Mouse (Mus musculus): ENCODE measurements around the gene Mrps23. TPM values are rescaled to one million over a fixed set of nuclear protein-coding genes. Genes with fewer than 3 reads are reported as not detected.

The Mrps23 gene
- polyA plus RNA-seq (2012; ENCODE audit: low replicate concordance): 57.8 and 120 TPM in 2 replicates

GRCm38 (mm10) chr11:88203712-88204532, at the start of gene Mrps23:
Gene Mrps23 (plus strand): TSS chr11:88204388.

Other genes with a start within 250 kb of the Mrps23 start
- 19.0 and 28.2 TPM in 2 replicates for gene Dynll2, start 216.9 kb upstream of the Mrps23 start, polyA plus RNA-seq (2012; ENCODE audit: low replicate concordance)
- 170 and 245 TPM in 2 replicates for gene Srsf1, start 157.0 kb upstream of the Mrps23 start, polyA plus RNA-seq (2012; ENCODE audit: low replicate concordance)
- gene Vezf1, start 136.1 kb upstream of the Mrps23 start, polyA plus RNA-seq (2012; ENCODE audit: low replicate concordance): 4.7 and 4.8 TPM in 2 replicates
- 0.96 and 2.3 TPM in 2 replicates for gene Cuedc1, start 106.3 kb upstream of the Mrps23 start, polyA plus RNA-seq (2012; ENCODE audit: low replicate concordance)
- gene Ccdc182, start 89.7 kb downstream of the Mrps23 start, polyA plus RNA-seq (2012; ENCODE audit: low replicate concordance): not detected in 2 replicates